Mouse (Mus musculus) heart, postnatal 25 days (tissue): ENCODE results near the gene Slain1. TPM values are rescaled to one million over a fixed set of nuclear protein-coding genes. Genes with fewer than 3 reads are reported as not detected.
A peak's percentile ranks its signal among the peaks of the same experiment; 100 is the strongest.

Source experiments
- DNase-seq: peaks from one replicate; pipeline ENCODE4 v3.0.0; 2022; ENCODE audit warnings: low spot score
- intact Hi-C: fragments of 180-260 bp; cut with DNase I; formaldehyde crosslinking; loops from one replicate; pipeline ENCODE4 v1.15.1; 2025
- total RNA-seq, 2 experiments: library from RNA; stranded (reverse); gene quantifications; 2 replicates each; pipeline ENCODE4 v1.2.3; 2021

Slain1 gene
- under 1 TPM; 0.11 to 0.29 TPM for total RNA-seq

DNA sequence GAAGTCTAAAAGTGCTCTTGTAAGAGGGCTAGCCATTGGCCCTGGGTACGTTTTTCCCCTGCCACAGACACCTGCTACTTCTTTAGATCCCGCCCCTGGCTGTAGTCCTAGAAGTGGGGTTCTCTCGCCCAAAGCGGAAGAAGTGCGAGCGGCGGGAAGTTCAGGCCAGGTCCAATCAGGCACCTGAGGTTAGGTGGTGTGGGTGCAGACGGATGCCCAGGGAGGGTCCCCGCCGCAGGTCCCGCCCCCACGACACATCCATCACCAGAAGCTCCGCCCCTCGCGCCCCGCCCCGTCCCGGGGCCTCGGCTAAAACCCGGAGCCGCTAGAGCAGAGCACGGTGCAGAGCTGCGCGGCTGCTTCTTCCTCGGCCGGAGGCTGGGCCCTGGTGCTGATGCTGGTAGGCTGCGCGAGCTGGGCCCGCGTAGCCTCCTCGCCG lies at the start of gene Slain1:
Gene Slain1 (plus strand): TSS at position 333 of the 439 bp plus-strand sequence.
- intact Hi-C loops = no loop called here
- peak; percentile 3 for DNase-seq

GRCm38 (mm10) chr14:103608063-103608462 lies 42.0 kb upstream of the Slain1 start:
- intact Hi-C loops = no loop called here
- no peak for DNase-seq

DNA sequence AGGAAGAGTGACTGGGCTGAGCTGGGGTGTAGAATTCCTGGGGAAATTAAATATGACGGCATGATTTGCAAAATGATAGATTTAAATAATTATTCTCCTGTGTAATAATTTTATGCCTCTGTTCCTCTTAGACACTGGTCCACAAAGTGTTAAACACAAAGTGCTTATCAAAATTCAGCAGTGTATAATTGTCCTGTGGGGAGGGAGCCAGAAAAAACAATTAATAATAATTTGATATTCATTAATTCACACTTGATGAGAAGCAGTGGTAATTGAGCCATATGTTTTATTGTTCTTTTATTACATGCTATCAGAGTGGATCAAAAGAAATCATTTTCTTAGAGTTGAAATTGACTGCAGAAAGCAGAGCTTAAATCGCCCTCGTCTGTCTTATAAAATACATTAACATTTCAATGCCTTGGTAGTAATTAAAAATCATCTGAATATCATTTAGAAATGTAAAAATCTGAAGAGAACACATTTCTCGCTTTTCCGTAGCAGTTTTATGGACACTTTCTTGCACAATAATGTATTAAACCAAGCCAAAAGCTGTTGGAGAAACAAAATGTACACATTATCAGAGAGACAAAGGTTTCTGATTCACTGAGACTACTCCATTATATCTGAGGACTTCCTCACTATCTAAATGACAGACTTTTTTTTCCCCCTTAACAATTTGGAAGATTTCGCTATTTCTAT lies 36.3 kb upstream of the Slain1 start:
- intact Hi-C loops = no loop called here
- no peak for DNase-seq

DNA sequence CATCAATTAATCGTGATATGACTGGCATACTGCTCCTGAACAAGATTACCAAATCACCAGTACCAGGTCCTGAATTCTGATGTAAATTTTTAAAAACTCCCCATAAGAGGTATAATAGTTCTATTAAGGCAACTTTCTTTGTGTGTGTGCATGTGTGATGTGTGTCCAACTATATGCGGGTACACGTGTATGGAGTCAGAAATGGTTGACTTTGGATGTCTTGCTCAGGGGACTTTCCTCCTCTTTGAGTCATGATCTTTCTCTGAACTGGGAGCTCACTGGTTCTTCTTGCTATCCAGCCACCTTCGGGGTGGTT lies 35.8 kb upstream of the Slain1 start:
- intact Hi-C loops = no loop called here
- DNase-seq = no peak

- no peak for DNase-seq
- intact Hi-C loops = no loop called here
Observed at GRCm38 (mm10) chr14:103619756-103620155, 30.3 kb upstream of the Slain1 start.

GRCm38 (mm10) chr14:103621207-103621606 lies 28.8 kb upstream of the Slain1 start:
- intact Hi-C loops = no loop called here
- DNase-seq = no peak

GRCm38 (mm10) chr14:103626100-103626499 lies 23.9 kb upstream of the Slain1 start:
- intact Hi-C loops = no loop called here
- DNase-seq = no peak

DNA sequence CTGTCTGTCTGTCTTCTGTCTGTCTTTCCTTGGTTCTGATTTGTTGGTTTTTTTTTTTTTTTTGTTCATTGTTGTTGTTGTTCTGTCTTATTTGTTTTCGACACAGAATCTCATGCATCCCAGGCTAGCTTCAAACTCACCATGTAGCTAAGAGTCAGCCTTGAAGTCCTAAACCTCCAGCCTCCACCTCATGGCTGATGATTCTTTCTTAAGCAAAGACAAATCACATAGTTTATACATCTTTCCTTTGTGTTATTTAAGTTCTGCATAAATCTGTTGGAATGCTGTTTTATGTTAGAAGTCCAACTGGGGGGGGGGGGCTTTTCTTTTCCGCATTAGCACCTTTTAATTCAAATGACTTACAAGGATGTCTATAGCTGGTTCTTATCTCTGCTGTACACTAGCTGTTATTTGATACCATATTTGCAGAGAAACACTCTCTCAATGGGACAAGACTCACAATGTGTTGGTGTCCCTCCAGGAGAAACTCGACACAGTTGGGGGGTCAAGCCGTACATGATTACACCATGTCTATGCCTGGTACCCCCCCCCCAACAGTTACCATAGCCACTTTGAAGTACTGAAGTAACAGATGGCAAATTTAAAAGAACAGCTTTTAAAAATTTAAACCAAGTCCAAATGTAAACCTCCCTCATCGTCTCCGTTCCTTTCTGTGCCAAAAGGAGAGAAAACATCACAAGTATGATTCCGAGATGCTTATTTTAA lies 20.2 kb upstream of the Slain1 start:
- no peak for DNase-seq
- intact Hi-C loops = no loop called here

GRCm38 (mm10) chr14:103630545-103630944 lies 19.5 kb upstream of the Slain1 start:
- DNase-seq = no peak
- intact Hi-C loops = no loop called here

GRCm38 (mm10) chr14:103643933-103644332 lies 6.1 kb upstream of the Slain1 start:
- DNase-seq = no peak
- intact Hi-C loops = no loop called here

DNA sequence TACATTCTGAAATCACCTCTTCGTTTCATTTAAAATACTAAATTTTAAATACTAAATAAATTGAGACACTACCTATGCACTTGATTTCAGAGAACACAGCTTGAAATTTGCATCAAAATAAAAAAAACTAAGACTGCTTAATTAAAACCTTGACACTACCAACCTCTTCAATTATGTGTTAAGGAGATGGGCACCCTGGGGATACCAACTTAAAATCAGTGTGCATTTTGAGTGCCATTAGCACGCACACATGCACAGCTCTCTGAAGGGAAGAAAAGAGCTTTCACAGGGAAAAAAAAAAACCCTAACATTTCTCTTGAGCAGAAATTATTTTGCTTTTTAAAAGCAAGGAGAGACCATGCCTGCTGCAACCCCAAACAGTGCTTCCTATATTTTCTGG lies 2.0 kb upstream of the Slain1 start:
- intact Hi-C loops = no loop called here
- DNase-seq = no peak

- intact Hi-C loops = no loop called here
Observed at GRCm38 (mm10) chr14:103648623-103649255, 1.3 kb upstream of the Slain1 start.

DNA sequence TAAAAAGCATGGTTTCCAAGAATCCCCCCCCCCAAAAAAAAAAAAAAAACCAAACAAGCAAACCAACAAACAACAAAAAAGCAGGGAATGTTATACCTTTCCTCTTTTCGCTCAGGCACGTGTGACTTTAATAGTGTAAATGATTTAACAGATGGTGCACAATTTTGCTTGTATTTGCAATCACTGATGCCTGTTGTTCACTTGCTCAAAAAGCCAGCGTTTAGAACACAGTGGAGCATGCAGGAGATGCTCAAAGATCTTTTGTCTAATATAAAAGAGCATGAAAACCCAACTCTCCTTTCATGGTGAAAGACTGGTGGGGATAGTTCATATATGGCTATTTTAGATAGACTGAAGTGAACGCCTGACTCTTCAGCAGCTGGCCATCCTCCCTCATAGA lies 726 bp upstream of the Slain1 start:
- intact Hi-C loops = no loop called here
- DNase-seq = no peak

More at GRCm38 (mm10) chr14:103648623-103649255, 1.3 kb upstream of the Slain1 start:
- no peak for DNase-seq

DNA sequence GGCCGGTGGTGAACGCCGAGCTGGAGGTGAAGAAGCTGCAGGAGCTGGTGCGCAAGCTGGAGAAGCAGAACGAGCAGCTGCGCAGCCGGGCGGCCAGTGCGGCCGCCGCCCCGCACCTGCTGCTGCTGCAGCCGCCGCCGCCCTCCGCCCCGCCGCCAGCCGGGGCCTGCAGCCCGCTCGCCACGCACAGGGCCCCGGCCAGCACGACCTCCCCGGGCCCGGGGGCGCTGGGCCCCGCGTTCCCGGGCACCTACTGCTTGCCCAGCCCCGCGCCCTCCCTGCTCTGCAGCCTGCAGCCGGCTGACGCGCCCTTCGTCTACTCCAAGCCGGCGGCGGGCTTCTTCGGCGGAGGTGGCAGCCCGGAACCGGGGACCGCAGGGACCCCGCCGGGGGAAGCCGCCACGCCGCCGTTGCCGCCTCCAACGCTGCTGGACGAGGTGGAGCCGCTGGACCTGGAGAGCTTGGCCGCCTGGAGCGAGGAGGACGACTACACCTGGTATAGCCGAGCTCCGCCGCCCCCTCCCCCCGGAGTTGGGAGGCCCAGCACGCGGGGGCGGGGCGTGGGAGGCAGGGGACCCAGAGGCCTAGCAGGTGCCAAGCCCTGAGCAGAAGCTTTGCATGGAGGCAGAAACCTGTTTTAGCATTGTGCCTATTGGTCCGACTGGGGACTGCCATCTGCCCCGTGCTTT lies 529 bp downstream of the Slain1 start:
- intact Hi-C loops = no loop called here
- DNase-seq = no peak

DNA sequence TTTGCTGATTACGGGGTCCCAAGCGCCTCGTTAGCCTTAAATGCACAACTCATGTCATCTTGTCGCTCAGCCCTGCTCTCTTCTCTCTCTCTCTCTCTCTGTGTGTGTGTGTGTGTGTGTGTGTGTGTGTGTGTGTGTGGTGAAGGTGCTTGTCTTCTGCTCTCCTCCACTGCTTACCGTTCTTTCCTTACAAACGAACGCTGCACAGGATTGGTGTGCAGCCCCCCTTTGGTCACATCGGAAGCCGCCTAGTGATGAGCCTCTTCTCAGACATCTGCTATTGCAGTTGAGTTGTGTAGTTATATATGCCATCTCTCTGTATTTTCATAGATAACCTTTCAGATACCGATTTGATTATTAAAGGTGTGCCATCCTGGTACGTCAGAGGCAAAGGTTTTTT lies 1.1 kb downstream of the Slain1 start:
- no peak for DNase-seq
- intact Hi-C loops = no loop called here

- intact Hi-C loops = no loop called here
- DNase-seq = no peak
Observed at GRCm38 (mm10) chr14:103651562-103651961, 1.5 kb downstream of the Slain1 start.

GRCm38 (mm10) chr14:103652524-103652923 lies 2.5 kb downstream of the Slain1 start:
- no peak for DNase-seq
- intact Hi-C loops = no loop called here

- intact Hi-C loops = no loop called here
- no peak for DNase-seq
Observed at GRCm38 (mm10) chr14:103653800-103654199, 3.8 kb downstream of the Slain1 start.

DNA sequence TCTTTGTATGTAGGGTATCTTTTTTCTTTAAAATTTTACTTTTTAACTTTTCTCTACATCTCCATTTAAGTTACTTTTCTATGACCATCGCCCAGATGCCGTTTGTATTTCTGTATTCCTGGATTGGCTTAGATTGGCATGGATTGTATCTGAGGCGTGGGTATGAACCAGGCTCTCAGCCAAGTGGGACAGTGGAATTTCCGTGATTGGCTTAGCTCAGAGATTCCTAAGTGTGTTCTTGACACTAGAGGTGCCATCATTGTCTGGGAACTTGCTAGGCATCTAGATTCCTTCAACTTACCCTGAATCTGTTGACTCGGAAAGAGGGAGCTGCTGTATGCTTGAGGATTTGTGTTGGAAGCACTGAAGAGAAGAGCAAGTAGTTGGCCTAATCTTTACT lies 5.4 kb downstream of the Slain1 start:
- intact Hi-C loops = no loop called here
- no peak for DNase-seq

DNA sequence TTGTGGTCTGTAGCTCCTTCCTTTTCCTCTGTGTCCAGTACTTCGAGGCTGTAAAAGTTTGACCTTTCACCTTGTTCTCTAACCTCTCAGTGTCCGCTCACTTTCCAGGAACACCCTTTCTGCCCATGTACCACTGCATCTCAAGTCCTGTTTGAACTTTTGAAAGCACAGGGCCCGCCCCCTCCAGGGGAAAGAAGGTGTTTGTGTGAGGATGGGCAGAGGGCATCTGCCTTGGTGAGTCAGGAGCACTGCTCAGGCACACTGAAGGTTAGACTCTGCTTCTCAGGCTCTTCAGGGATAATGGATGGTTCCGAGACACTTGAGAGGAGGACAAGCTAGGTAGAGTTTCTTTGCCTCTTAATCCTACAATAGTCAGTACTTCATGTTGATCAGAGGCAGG lies 7.8 kb downstream of the Slain1 start:
- intact Hi-C loops = no loop called here
- no peak for DNase-seq

DNA sequence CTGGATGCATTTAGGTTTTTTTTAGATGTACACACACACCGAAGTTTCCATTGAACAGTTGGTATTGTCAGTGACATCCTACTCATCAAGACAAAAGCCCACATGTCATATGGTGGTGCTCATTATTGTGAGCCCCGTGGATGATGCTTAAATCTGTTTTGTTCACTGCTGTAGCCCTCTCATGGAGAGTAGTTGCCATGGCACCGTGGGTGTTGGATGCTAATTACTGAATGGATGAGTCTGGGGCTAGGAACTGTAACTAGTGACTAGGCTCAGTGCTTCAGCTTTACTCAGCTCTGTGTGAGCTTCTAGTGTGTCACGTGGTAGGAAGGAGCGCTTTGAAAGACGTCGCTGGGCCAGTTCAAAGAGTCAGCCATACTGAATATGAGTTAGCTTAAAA lies 13.0 kb downstream of the Slain1 start:
- intact Hi-C loops = no loop called here
- DNase-seq = no peak
